8 mouse cellular contexts compared by ENCODE assay signal in genomic region chr16:57634191-57634590, GRCm38 (mm10). TPM values are rescaled to one million over a fixed set of nuclear protein-coding genes. Genes with fewer than 3 reads are reported as not detected.
DNase-seq lines count a peak whose midpoint lies in the region; ATAC-seq and TF ChIP-seq lines count a peak whose summit lies in the region.

No protein-coding gene starts in this region.

- no peak overlapping the region for H3K27ac ChIP-seq in left cerebral cortex, adult 2 months

- intact Hi-C loops in left cerebral cortex, adult 2 months (cut with DNase I): loop anchor here (5.0 to 10.0 kb wide), 4 partner anchors 648 to 1771 kb away; partner anchors contain the start of gene Gabrr3

- peak; percentile 16 for DNase-seq in WW6 (ENCODE audit: low read depth, low spot score)
- peak; percentile 45 for DNase-seq in cerebellum, adult 9-10 months
- peak; percentile 25 to 74 for DNase-seq in frontal cortex, postnatal 14 days (ENCODE audit: low spot score in 2 of 2)
- peak; percentile 65 to 78 for DNase-seq in left cerebral cortex, adult 2 months (ENCODE audit: extremely low spot score in 1 of 2, low spot score in 2 of 2)
- peak; percentile 80 for DNase-seq in mesoderm, embryonic 11.5 days (ENCODE audit: low read depth, low spot score)
- DNase-seq in right cerebral cortex, postnatal 25 days: peak; percentile 64

- no peak overlapping the region for H3K4me3 ChIP-seq in left cerebral cortex, adult 2 months

- peak; percentile 79 for ATAC-seq in inflammation-experienced regulatory T-cells, adult 6 months
- ATAC-seq in erythroid progenitor cell, adult 5-6 weeks (replicated peaks; ENCODE audit: low FRiP score, poor library complexity, severe bottlenecking): no peak

- peak; percentile 90 for TF ChIP-seq CTCF in left cerebral cortex, adult 2 months (IDR thresholded peaks at IDR 0.05)

RNA-seq across cellular contexts. Expression of gene Cmss1, which starts 27.5 kb away (rescaled TPM):
- 10 to 100 TPM; 22.9 to 39.5 (median 34.8) TPM for polyA plus RNA-seq in inflammation-experienced regulatory T-cells, adult 6 months (2017; shearing (Covaris generic))
- 10 to 100 TPM; 20.1 to 22.0 TPM for total RNA-seq in left cerebral cortex, adult 2 months (2021)
- 2.2 and 8.4 TPM in 2 replicates for total RNA-seq in erythroid progenitor cell, adult 5-6 weeks (2015; ENCODE audit: low replicate concordance)
- total RNA-seq in erythroid progenitor cell, adult 5-6 weeks (2017; ENCODE audit: low replicate concordance): 9.1 TPM in 1 of 2 replicates, not detected in the other

Comparison
In these comparisons a context has a peak if more than half of its experiments do, and no peak if none do; other contexts are left out.
1. DNase-seq: peak in every context shown above with its lines; median percentile 80 in mesoderm, embryonic 11.5 days; 72 in left cerebral cortex, adult 2 months; 64 in right cerebral cortex, postnatal 25 days; 50 in frontal cortex, postnatal 14 days; 45 in cerebellum, adult 9-10 months; 16 in WW6.